Mouse (Mus musculus) hindbrain, embryonic 13.5 days (tissue): Measurements from ENCODE around the gene Zfhx3. TPM values are rescaled to one million over a fixed set of nuclear protein-coding genes. Genes with fewer than 3 reads are reported as not detected.

Experiments
- ATAC-seq: fragments of 200-750 bp; cut with Nextera tagmentation; 2 replicates; pipeline ENCODE4 v1.8.0; 2017; ENCODE audit warnings: moderate TSS enrichment; ENCODE audit not compliant: low FRiP score
- H3K27ac ChIP-seq: fragments of 300-500 bp; sonication (generic); 2 replicates; pipeline ENCODE4 v1.5.1; 2015; ENCODE audit warnings: inconsistent platforms, mild to moderate bottlenecking, moderate library complexity
- H3K27me3 ChIP-seq: fragments of 300-500 bp; sonication (generic); 2 replicates; pipeline ENCODE4 v1.6.1; 2015; ENCODE audit warnings: mild to moderate bottlenecking, inconsistent platforms
- H3K36me3 ChIP-seq: fragments of 300-500 bp; sonication (generic); 2 replicates; pipeline ENCODE4 v1.6.1; 2015; ENCODE audit warnings: mild to moderate bottlenecking, inconsistent platforms
- H3K4me1 ChIP-seq: fragments of 300-500 bp; sonication (generic); replicated peaks from 2 replicates; pipeline ENCODE4 v1.6.1; 2015; ENCODE audit warnings: inconsistent platforms
- H3K4me2 ChIP-seq: fragments of 300-500 bp; sonication (generic); 2 replicates; pipeline ENCODE4 v1.6.1; 2015; ENCODE audit warnings: inconsistent platforms, mild to moderate bottlenecking, moderate library complexity
- H3K4me3 ChIP-seq: fragments of 300-500 bp; sonication (generic); 2 replicates; pipeline ENCODE4 v1.5.1; 2015; ENCODE audit warnings: mild to moderate bottlenecking, inconsistent platforms
- H3K9ac ChIP-seq: fragments of 300-500 bp; sonication (generic); 2 replicates; pipeline ENCODE4 v1.6.1; 2015; ENCODE audit warnings: mild to moderate bottlenecking, inconsistent platforms
- H3K9me3 ChIP-seq: fragments of 300-500 bp; sonication (generic); 2 replicates; pipeline ENCODE4 v1.6.1; 2016; ENCODE audit warnings: inconsistent platforms
- WGBS: fragments of 180-500 bp; shearing (Covaris S2); methylation state at CpG from one replicate; pipeline ENCODE4 v1.1.7; 2015; 5-methylcytosine and 5-hydroxymethylcytosine counted together
- polyA plus RNA-seq: library from polyadenylated mRNA; unstranded; fragments of >200 nt; fragmentation: Nextera tagmentation; extraction: Ambion mirVana; gene quantifications from 2 replicates; pipeline ENCODE4 v1.2.1, GENCODE M21; 2015

Gene Zfhx3
- polyA plus RNA-seq, 1 experiment from 2014 or later: 36.9 TPM

- Histone ChIP-seq H3K4me1 (peaks cover 25% of the 10 kb centered on the region), H3K36me3 (no peaks in the 10 kb centered on the region), H3K27ac (no peak overlapping the region), H3K9me3 (no peaks in the 10 kb centered on the region), H3K9ac (no peak overlapping the region), H3K27me3 (peaks cover 46% of the 10 kb centered on the region), H3K4me3 (no peak overlapping the region), H3K4me2 (no peak overlapping the region)
- ATAC-seq: no peak
- 54% methylated on average over 4 of the region's 4 CpGs for WGBS
Measured at GRCm38 (mm10) chr8:108383121-108383520, 440.7 kb downstream of the Zfhx3 start.

DNA sequence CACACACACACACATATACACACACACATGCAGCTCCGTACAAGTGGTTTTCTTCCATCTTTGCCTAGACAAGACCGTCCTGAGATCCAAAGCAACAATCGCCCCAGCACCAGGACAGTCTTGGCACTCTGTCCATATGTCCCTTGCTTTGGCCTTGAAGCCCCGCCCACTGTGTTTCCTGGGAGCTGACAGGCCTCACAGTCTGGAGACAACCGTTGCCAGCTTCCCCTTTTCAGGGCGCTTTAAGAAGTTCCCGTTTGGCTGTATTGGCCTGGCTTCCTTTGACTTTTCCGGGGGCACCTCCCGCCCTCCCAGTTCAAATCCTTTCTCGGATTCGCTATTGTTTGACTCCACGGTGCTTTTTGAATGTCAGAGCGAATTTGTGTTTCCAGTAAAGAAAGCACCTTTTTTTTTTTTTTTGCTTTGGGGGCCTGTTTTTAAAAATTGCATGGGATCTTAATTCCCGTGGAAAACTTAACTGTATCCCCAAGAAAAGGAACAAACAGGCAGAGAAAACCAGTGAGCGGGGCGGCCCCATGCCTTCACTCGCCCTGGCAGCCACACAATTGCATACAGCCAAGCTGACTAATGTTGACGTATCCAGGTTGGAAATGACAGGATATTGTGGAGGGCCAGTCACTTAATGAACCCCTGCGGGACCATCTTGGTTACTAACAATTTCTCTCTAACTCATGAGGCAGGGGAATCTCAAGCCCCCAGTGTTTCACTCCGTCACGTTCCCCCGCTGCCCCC lies 444.9 kb downstream of the Zfhx3 start:
- H3K4me3 ChIP-seq: no peak overlapping the region
- H3K4me2 ChIP-seq: peak overlapping the region; percentile 37
- no peaks in the 10 kb centered on the region for H3K9me3 ChIP-seq
- 14% methylated on average over 22 of the region's 22 CpGs for WGBS
- H3K9ac ChIP-seq: 0 out of 2 replicates have a peak overlapping the region, but pooled peaks have one; percentile 47
- H3K36me3 ChIP-seq: no peaks in the 10 kb centered on the region
- peaks cover 23% of the 10 kb centered on the region for H3K27me3 ChIP-seq
- H3K4me1 ChIP-seq: peaks cover 37% of the 10 kb centered on the region
- peak; percentile 86 for ATAC-seq
- H3K27ac ChIP-seq: peak overlapping the region; percentile 30

DNA sequence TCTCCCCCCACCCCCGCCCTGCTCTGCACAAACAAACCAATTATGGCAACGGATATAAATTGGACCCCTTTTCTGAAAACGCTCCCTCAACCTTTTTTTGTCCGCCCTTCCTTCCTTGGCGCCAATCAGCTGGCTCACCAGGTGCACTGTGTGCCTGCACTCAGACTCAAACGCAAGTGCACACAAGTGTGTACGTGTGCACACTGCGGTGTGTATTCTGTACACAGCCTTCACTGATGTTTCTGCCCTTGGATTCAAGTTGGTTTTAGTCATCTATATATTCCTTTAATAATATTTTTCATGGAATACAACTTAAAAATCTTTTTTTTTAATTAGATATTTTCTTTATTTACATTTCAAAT lies 445.4 kb downstream of the Zfhx3 start:
- no peaks in the 10 kb centered on the region for H3K9me3 ChIP-seq
- H3K27me3 ChIP-seq: peaks cover 20% of the 10 kb centered on the region
- 48% methylated on average over 8 of the region's 8 CpGs for WGBS
- H3K4me2 ChIP-seq: peak overlapping the region; percentile 37
- peaks cover 33% of the 10 kb centered on the region for H3K4me1 ChIP-seq
- no peak for ATAC-seq
- no peak overlapping the region for H3K4me3 ChIP-seq
- H3K36me3 ChIP-seq: no peaks in the 10 kb centered on the region
- no peak overlapping the region for H3K9ac ChIP-seq
- peak overlapping the region; percentile 30 for H3K27ac ChIP-seq

GRCm38 (mm10) chr8:108392909-108393308 lies 450.5 kb downstream of the Zfhx3 start:
- ATAC-seq: no peak
- Histone ChIP-seq H3K36me3 (no peaks in the 10 kb centered on the region), H3K4me2 (no peak overlapping the region), H3K9me3 (no peaks in the 10 kb centered on the region), H3K4me1 (peaks cover 12% of the 10 kb centered on the region), H3K9ac (no peak overlapping the region), H3K27ac (no peak overlapping the region), H3K27me3 (peaks cover 12% of the 10 kb centered on the region), H3K4me3 (no peak overlapping the region)
- WGBS: 73% methylated on average over 9 of the region's 9 CpGs

- Histone ChIP-seq H3K9me3 (no peaks in the 10 kb centered on the region), H3K4me3 (no peak overlapping the region), H3K4me1 (peaks cover 14% of the 10 kb centered on the region), H3K4me2 (no peak overlapping the region), H3K27ac (no peak overlapping the region), H3K27me3 (peaks cover 23% of the 10 kb centered on the region), H3K9ac (no peak overlapping the region), H3K36me3 (no peaks in the 10 kb centered on the region)
- WGBS: 91% methylated on average over 9 of the region's 9 CpGs
- ATAC-seq: no peak
Measured at GRCm38 (mm10) chr8:108402149-108402548, 459.7 kb downstream of the Zfhx3 start.

DNA sequence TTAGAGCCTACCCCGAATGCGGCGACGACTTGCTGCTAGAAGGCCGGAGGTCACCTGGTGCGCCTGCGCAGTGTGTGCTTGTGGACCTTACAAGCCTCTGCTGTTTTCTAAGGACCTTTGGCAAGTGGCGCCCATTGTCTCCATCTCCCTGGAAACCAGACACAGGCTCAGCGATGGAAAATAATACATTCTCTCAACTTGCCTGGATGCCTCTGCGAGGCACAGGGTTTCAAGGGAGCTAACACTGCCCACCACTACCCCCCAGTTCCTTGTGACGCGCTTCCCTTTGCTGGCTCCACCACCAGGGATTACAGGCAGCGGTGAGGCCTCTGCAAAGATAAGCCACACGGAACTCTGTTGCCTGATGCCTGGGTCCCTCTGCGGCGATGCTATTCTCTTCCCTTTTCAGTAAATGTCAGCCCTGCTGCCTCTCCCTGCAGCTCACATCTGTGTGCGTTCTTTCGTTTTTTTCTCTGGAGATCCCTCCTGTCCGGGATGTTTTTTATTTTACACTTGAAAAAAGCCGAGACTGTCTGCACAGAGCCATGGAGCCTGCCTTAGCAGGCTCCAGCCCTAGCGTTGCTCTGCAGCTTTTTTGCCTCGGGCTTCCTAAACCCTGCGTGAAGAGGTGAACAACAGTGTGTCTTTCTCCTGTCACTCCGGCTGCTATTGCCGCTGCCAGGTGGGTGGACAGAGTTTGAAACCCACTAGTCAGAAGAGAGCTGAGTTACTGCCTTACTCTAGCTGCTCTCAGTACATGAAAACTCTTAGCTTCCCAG lies 464.5 kb downstream of the Zfhx3 start:
- peak; percentile 68 for ATAC-seq
- H3K27ac ChIP-seq: peak overlapping the region; percentile 82
- H3K9me3 ChIP-seq: no peaks in the 10 kb centered on the region
- peak overlapping the region; percentile 51 for H3K4me2 ChIP-seq
- H3K27me3 ChIP-seq: peaks cover 23% of the 10 kb centered on the region
- 15% methylated on average over 25 of the region's 25 CpGs for WGBS
- no peaks in the 10 kb centered on the region for H3K36me3 ChIP-seq
- peak overlapping the region; percentile 56 for H3K9ac ChIP-seq
- H3K4me1 ChIP-seq: peaks cover 20% of the 10 kb centered on the region
- H3K4me3 ChIP-seq: peak overlapping the region; percentile 14

DNA sequence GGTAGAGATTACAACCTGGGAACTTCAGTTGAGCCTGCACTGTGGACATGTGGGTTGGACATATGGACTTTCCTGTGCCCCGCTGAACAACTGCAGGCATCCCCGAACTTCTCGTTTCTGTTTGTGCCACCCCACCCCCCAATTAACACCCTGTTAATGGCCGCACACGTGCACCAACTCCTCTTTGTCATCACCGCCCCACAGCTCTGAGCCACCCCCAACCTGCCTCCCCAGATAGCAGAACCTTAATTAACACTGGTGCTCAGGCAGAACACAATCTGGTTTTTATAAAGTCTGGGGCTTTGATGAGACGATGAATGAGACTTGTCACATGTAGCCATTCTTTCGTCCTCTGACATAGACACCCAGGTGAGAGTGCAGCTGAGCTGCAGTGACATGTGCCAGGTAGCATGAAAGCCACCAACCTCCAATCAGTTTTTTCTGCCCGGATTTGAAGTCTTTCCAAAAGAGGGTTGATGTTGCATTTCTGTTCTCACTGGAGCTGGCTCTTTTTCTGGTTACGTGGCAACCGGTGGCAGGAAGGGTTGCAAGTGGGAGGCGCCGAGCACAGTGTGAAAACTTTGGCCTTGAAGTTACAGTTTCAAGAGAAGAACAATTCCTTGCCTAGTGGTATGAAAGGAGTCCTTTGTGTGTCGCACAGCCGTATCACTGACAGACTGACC lies 476.9 kb downstream of the Zfhx3 start:
- peak overlapping the region; percentile 23; the same call in 1 of the 2 replicates for H3K27ac ChIP-seq
- no peak overlapping the region for H3K4me2 ChIP-seq
- H3K4me3 ChIP-seq: no peak overlapping the region
- H3K36me3 ChIP-seq: no peaks in the 10 kb centered on the region
- no peak overlapping the region for H3K9ac ChIP-seq
- H3K9me3 ChIP-seq: no peaks in the 10 kb centered on the region
- H3K4me1 ChIP-seq: peaks cover 19% of the 10 kb centered on the region
- H3K27me3 ChIP-seq: peaks cover 26% of the 10 kb centered on the region; the same call in 1 of the 2 replicates
- ATAC-seq: no peak
- 32% methylated on average over 15 of the region's 15 CpGs for WGBS

GRCm38 (mm10) chr8:108422521-108422920 lies 480.1 kb downstream of the Zfhx3 start:
- 70% methylated on average over 3 of the region's 3 CpGs for WGBS

GRCm38 (mm10) chr8:108424337-108424736 lies 481.9 kb downstream of the Zfhx3 start:
- Histone ChIP-seq H3K4me3 (no peak overlapping the region), H3K9me3 (no peaks in the 10 kb centered on the region), H3K4me2 (no peak overlapping the region), H3K27ac (no peak overlapping the region), H3K27me3 (peaks cover 14% of the 10 kb centered on the region; the same call in 1 of the 2 replicates), H3K9ac (no peak overlapping the region), H3K36me3 (no peaks in the 10 kb centered on the region), H3K4me1 (peaks cover 11% of the 10 kb centered on the region)
- peak; percentile 66; the same call in 1 of the 2 replicates for ATAC-seq
- 65% methylated on average over 8 of the region's 8 CpGs for WGBS

More at GRCm38 (mm10) chr8:108422521-108422920, 480.1 kb downstream of the Zfhx3 start:
- H3K36me3 ChIP-seq: no peaks in the 10 kb centered on the region
- no peak for ATAC-seq
- H3K4me3 ChIP-seq: no peak overlapping the region
- no peak overlapping the region for H3K4me2 ChIP-seq
- H3K4me1 ChIP-seq: peaks cover 22% of the 10 kb centered on the region
- peaks cover 24% of the 10 kb centered on the region; the same call in 1 of the 2 replicates for H3K27me3 ChIP-seq
- no peaks in the 10 kb centered on the region for H3K9me3 ChIP-seq
- H3K9ac ChIP-seq: no peak overlapping the region
- H3K27ac ChIP-seq: no peak overlapping the region

GRCm38 (mm10) chr8:108433321-108433720 lies 490.9 kb downstream of the Zfhx3 start:
- H3K4me3 ChIP-seq: no peak overlapping the region
- no peaks in the 10 kb centered on the region for H3K36me3 ChIP-seq
- ATAC-seq: no peak
- H3K9me3 ChIP-seq: no peaks in the 10 kb centered on the region
- 27% methylated on average over 5 of the region's 5 CpGs for WGBS
- peaks cover 37% of the 10 kb centered on the region for H3K27me3 ChIP-seq
- H3K9ac ChIP-seq: no peak overlapping the region
- no peak overlapping the region for H3K4me2 ChIP-seq
- peaks cover 24% of the 10 kb centered on the region for H3K4me1 ChIP-seq
- no peak overlapping the region for H3K27ac ChIP-seq

- H3K4me3 ChIP-seq: no peak overlapping the region
- peaks cover 37% of the 10 kb centered on the region for H3K27me3 ChIP-seq
- H3K4me1 ChIP-seq: peaks cover 24% of the 10 kb centered on the region
- ATAC-seq: no peak
- no peak overlapping the region for H3K9ac ChIP-seq
- H3K9me3 ChIP-seq: no peaks in the 10 kb centered on the region
- H3K27ac ChIP-seq: no peak overlapping the region
- WGBS: 83% methylated on average over 4 of the region's 4 CpGs
- H3K36me3 ChIP-seq: no peaks in the 10 kb centered on the region
- H3K4me2 ChIP-seq: no peak overlapping the region
Measured at GRCm38 (mm10) chr8:108434510-108434909, 492.1 kb downstream of the Zfhx3 start.

GRCm38 (mm10) chr8:108436336-108436735 lies 493.9 kb downstream of the Zfhx3 start:
- Histone ChIP-seq H3K4me2 (no peak overlapping the region), H3K4me3 (no peak overlapping the region), H3K27ac (peak overlapping the region; percentile 62; the same call in 1 of the 2 replicates), H3K36me3 (no peaks in the 10 kb centered on the region), H3K9ac (no peak overlapping the region), H3K4me1 (peaks cover 24% of the 10 kb centered on the region), H3K9me3 (no peaks in the 10 kb centered on the region), H3K27me3 (peaks cover 23% of the 10 kb centered on the region)
- no peak for ATAC-seq
- 57% methylated on average over 12 of the region's 12 CpGs for WGBS
